Mouse (Mus musculus) urinary bladder, postnatal 36 days (tissue): ENCODE data around the gene Haao.

Source experiments
- DNase-seq, 2 experiments: peaks; one replicate each; pipeline ENCODE4 v3.0.0; 2022; ENCODE audit warnings: low spot score in 2 of 2, mixed read lengths in 1 of 2

Gene Haao

GRCm38 (mm10) chr17:83836048-83836447 is 11.7 kb downstream of the Haao start:
- DNase-seq = no peak

GRCm38 (mm10) chr17:83834120-83834519 is 13.6 kb downstream of the Haao start:
- no peak for DNase-seq

- DNase-seq = no peak
Measured at GRCm38 (mm10) chr17:83830616-83831292, 17.0 kb downstream of the Haao start.

GRCm38 (mm10) chr17:83829356-83829755 is 18.4 kb downstream of the Haao start:
- no peak for DNase-seq

- no peak for DNase-seq
Measured at GRCm38 (mm10) chr17:83823835-83824234, 23.9 kb downstream of the Haao start.

- DNase-seq = no peak
Measured at GRCm38 (mm10) chr17:83821876-83822275, 25.9 kb downstream of the Haao start.

GRCm38 (mm10) chr17:83820701-83821100 is 27.1 kb downstream of the Haao start:
- DNase-seq = no peak

GRCm38 (mm10) chr17:83819503-83819902 is 28.3 kb downstream of the Haao start:
- no peak for DNase-seq

- DNase-seq = no peak
Measured at GRCm38 (mm10) chr17:83816996-83817395, 30.8 kb downstream of the Haao start.

- no peak for DNase-seq
Measured at GRCm38 (mm10) chr17:83813050-83813449, 34.7 kb downstream of the Haao start.

- peak in 1 of 2 experiments; percentile 27 for DNase-seq
Measured at GRCm38 (mm10) chr17:83812200-83812944, 35.4 kb downstream of the Haao start.

DNA sequence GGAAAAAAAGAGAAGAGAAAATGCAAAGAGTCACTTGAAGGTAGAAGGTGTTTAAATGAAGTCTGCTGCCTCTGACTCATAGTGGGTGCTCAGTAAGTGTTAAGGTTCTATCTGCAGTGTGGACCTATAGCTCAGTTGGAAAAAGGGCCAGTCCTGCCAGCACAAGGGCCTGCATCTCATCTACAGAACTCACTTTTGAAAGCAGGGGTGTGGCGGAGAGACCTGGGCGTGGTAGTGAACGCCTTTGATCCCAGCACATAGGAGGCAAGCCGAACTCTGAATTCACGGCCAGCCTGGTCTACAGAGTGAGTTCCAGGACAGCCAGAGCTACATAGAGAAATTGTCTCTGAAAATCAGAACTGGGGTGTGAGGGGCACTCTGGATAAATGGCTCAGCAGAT is 37.5 kb downstream of the Haao start:
- no peak for DNase-seq

DNA sequence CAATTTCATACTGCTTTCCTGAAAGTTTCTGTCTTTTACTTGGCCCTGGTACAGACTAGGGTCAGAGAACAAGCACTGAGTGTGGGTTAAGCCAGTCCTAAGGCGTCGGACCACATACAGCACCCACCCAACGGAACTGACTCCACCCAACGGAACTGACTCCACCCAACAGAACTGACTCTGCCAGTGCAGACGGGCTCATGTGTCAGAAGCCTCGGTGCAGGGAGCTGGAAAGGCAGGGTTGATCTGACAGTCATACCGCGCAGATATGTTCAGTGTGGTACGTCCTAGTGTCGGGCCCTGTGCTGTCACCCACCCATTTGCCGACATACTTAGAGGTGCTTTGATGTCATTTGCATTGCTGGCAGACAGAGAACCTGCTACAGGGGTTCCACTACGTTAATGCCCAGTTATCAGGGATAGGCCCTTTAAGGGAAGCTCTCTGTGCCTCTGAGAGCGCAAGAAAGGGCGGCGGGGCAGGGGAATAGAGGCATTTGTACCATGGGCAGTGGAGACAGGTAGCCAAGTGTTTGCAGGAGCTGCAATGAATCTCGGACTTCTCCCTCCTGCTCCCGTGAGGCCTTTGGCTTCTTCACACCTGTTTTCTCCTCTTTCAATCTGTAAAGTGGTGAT is 38.5 kb downstream of the Haao start:
- no peak for DNase-seq

GRCm38 (mm10) chr17:83808476-83809098 is 39.2 kb downstream of the Haao start:
- DNase-seq = no peak

GRCm38 (mm10) chr17:83807778-83808398 is 39.9 kb downstream of the Haao start:
- peak; percentile 49 to 61 for DNase-seq

DNA sequence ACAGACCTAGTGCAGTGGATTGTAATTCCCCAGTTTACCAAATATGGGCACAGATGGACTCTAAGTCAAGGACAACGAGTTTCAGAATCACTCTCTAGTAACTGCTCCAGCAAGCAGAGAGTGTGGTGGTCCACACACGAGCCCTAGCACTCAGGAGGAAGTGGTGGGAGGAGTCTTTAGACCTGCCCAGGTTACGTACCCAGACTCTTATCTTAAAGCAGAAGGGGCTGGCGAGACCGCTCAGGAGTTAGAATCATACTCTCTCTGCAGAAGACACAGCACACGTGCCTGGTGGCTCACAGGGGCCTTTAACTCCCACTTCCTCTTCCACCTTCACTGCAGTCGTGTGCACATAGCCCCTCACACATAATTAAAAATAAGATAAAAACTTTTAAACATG is 40.4 kb downstream of the Haao start:
- DNase-seq = no peak

- no peak for DNase-seq
Measured at GRCm38 (mm10) chr17:83805078-83805477, 42.7 kb downstream of the Haao start.

- no peak for DNase-seq
Measured at GRCm38 (mm10) chr17:83803987-83804386, 43.8 kb downstream of the Haao start.

DNA sequence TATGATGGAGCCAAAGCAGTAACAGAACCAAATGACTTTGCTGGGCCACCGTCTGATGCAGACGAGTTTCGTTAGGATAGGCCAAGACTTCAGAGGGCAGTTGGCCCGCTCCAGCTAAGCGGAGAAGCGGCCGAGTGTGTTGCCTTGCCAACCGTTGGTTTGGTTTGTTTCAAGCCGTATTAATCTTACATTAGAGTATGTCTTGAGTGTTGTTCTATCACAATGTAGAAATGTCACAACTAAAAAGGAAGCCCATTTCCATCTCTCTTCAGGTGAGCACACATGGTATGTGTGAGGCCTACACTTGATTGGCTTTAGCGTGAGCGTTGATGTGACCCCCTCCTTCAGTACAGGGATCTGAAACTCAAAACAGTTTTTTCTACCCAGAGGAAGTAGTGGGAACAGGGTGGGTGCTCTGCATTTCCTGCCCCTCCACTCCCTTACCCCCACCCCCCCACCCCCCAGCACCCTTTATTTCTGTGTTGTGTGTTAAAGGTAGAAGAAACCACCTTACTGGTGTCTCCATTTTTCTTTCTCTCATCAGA is 48.2 kb downstream of the Haao start:
- no peak for DNase-seq

DNA sequence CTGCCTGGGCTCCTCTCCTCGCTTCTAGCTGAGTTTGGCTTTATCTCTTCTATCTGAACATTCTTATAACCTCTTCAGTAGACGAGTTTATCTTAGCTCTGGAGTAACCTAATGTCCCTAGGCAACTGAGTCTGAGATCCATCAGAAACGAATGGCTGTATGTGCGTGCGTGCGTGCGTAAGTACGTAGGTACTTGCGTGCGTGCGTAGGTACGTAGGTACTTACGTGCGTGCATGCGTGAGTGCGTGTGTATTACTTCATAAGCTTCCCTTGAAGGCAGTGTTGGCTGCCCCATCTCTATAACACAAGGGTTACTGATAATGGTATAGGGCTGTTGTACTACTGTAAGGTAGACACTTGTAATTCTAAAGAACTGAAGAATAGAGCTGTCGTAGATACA is 52.6 kb downstream of the Haao start:
- no peak for DNase-seq

- no peak for DNase-seq
Measured at GRCm38 (mm10) chr17:83792388-83792787, 55.4 kb downstream of the Haao start.

DNA sequence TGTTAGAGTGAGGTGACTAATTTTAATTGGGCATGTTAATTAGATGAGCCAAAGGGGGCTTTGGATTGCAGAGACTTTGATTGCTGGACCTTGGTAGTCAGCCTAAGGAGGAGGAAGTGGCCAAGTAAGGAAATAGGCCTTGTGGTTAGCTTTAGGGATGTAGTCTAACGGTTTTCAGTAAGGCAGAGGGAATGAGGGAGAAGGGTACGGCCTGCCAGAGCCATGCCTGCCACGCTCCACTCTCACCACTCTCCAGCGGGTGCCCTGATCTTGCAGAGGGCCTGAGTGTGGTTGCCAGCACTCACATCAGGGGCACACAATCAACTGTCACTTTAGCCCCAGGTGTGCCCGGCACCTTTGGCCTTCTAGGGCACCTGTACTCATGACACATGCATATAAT is 57.6 kb downstream of the Haao start:
- DNase-seq = no peak
